17 mouse cellular contexts compared by ENCODE assay signal in genomic region chr3:87877730-87878129, GRCm38 (mm10). TPM values are rescaled to one million over a fixed set of nuclear protein-coding genes. Genes with fewer than 3 reads are reported as not detected.
"Had no signal": no experiment of that assay in that cellular context is flagged by ENCODE, and none has a peak within 500 bp of the region (broad histone marks: within the 10 kb centered on the region; RNA-seq: fewer than 3 reads in every experiment).

No protein-coding gene starts in this region.

- H3K9ac ChIP-seq: liver, embryonic 15.5 days; midbrain, embryonic 13.5 days had no signal

- H3K9me3 ChIP-seq: limb, embryonic 10.5 days; liver, embryonic 15.5 days; midbrain, embryonic 13.5 days had no signal

- ATAC-seq: lung, postnatal 0 days; midbrain, embryonic 13.5 days had no signal

- DNase-seq: kidney, postnatal 25 days; lung, adult 2 months; lung, postnatal 36 days; right cerebral cortex, adult 18-20 months; right cerebral cortex, postnatal 25 days; thymus, postnatal 14 days had no signal

- H3K4me3 ChIP-seq: left cerebral cortex, adult 2 months; limb, embryonic 10.5 days; liver, embryonic 15.5 days; midbrain, embryonic 13.5 days had no signal

- H3K27ac ChIP-seq: left cerebral cortex, adult 2 months; limb, embryonic 10.5 days; liver, embryonic 15.5 days; midbrain, embryonic 13.5 days had no signal

- H3K4me2 ChIP-seq: liver, embryonic 11.5 days; liver, embryonic 15.5 days; midbrain, embryonic 13.5 days had no signal

- H3K4me1 ChIP-seq: limb, embryonic 10.5 days had no signal

- H3K27me3 ChIP-seq: liver, embryonic 15.5 days; midbrain, embryonic 13.5 days had no signal

RNA-seq across cellular contexts. Expression of gene Sh2d2a, which starts 31.2 kb away (rescaled TPM):
- total RNA-seq: layer of hippocampus, postnatal 25 days; left cerebral cortex, adult 2 months; left cerebral cortex, postnatal 14 days; megakaryocyte progenitor cell, adult 5-6 weeks; midbrain, postnatal 0 days had no signal
- polyA plus RNA-seq: midbrain, embryonic 13.5 days; midbrain, postnatal 0 days; neural tube, embryonic 14.5 days had no signal
